Mouse (Mus musculus) small intestine, adult 2 months (tissue): ENCODE data around the gene Ltbp4.

Experiments
- CTCF ChIP-seq: fragments of 200-500 bp; IDR thresholded peaks from 2 replicates; pipeline ENCODE4 v1.5.1; 2012; ENCODE audit warnings: low read depth, mild to moderate bottlenecking, control low read depth, inconsistent platforms, low read length, moderate library complexity, mixed read lengths; ENCODE audit not compliant: insufficient replicate concordance, insufficient read length; ENCODE audit errors: extremely low read depth
- POLR2A ChIP-seq: fragments of 200-500 bp; IDR thresholded peaks from 2 replicates; pipeline ENCODE4 v1.6.1; 2012; ENCODE audit warnings: low read depth, mild to moderate bottlenecking, control low read depth, inconsistent platforms, low read length, moderate library complexity

DNA sequence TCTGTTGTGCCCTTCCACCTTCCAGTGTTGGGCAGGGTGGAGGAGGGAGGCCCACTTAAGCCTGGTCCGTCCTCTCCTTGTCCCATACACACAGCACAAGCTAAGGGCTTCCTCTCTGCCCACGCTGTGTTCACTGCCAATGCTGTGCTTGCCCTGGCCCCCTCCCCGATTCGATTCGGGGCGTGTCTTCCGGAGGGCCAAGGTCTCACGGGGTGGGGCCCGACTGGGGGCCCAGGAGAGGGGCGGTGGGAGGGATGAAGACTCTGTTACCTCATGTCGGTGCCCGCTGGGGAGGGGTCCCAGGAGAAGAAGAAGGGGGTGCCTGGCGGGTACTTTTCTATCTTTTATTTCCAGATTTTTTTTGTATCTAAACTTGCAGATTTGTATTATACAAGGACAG, 55.8 kb downstream of the Ltbp4 start:
- TF ChIP-seq CTCF (no peak), POLR2A (no peak)
